Mouse (Mus musculus) T-helper 17 cell (primary cell): ENCODE data around the gene Gm10220.
"Not testable (repeated sequence)": the region's sequence is repeated elsewhere in the genome, so short reads cannot be mapped to it uniquely, and the experiment has no call there.

Experiments used
- in situ Hi-C, 2 experiments: fragments of 300-600 bp; cut with MboI, MseI; formaldehyde crosslinking; loops; 1 replicate in 1 of 2; 2 replicates in 1 of 2; pipeline ENCODE4 v1.15.1; 2025; ENCODE audit warnings: high pct_unique_total_duplicates in 2 of 2

Gm10220 gene

DNA sequence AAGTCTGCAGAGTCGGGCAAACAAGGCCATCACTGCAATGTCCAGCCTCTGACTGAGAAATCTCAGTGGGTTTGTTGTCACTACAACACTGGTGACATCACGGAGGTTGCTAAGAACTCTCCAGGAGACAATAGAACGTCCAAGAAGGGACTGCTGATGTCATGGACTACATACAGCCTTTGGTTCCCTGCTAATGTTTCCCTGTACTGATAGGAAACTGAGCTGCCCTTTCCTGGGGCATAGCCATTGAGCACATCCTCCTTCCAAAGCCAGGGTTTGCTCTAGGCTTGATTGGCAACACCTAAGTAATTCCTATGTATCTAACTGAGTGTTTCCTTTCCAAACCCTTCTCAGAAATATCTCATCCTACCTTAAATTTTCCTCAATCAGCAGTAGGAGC lies at the start of gene Gm10220:
Gm10220 (minus strand) TSS at position 101 of the 400 bp plus-strand sequence.
- in situ Hi-C loops: not testable (repeated sequence)

DNA sequence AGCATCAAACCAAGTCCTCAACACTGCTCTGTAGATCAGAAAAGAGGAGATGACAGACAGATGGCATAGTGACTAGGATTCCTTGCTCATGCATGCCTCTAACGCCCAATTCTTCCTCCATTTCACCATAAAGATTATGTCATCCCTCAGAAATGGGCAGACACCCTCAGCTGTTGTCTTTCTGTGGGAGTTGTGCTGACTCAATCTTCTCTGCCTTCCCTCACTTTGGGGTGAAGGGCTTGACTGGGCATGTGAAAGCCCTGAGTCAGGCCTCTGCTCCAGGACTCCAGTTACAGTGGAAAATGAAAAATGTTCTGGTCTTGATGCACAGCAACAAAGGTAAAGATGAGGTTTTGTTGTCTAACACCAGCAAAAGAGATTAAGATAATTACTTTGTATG lies 48.6 kb upstream of the Gm10220 start:
- in situ Hi-C loops: loop anchor here in 1 of 2 experiments (10.0 kb wide), 1 partner anchor 935 kb away; no protein-coding TSS in a partner anchor

DNA sequence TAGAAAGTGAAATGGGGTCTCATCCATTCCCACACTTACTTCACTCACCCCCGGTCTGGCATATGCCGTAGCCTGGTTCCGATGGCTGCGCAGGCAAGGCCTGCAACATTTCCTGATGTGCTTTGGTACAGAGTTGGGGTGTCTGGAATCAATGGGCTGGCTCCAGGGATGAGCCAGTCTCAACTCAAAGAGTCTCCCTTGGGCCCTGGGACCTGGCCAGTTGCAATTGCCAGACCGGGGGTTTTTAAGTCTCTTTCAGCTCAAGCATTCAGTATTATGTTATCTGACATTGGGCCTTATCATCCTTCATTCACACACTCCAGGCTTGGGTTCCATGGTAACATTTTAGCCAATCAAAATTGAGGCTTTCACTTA lies 44.6 kb upstream of the Gm10220 start:
- in situ Hi-C loops: no loop called here

DNA sequence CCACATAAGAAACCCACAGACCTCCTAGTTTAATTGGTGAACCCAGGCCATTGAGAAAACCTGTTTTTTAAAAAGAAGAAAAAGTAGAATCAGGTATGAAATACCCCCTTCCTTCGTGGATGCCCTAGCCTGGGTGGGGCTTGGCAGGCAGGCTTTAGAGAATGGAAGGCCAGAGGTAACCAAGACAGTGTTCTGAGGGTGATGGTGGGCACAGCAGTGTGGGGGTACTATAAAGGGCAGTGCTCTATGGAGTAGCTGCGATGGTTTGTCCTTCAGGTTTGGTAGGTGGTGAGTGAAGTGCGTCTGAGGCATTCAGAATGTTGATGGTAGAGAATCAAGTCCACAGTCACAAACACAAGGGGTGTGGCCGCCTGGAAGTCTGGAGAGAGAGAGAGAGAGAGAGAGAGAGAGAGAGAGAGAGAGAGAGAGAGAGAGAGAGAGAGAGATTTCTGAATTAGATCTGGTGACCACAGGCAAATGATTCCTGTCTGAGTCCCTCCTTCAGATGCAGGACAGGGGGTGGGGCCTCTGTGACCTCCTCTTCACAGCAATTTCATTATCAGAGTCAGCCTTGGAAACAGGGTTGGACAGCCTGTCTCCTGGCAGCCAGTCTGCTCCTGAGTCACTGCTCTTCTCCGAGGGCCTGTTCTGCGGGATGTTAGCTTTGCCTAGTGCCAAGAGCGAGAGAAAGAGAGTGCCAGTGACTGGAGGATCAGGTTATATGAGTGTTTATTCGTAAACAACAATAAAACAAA lies 44.0 kb upstream of the Gm10220 start:
- in situ Hi-C loops: no loop called here

DNA sequence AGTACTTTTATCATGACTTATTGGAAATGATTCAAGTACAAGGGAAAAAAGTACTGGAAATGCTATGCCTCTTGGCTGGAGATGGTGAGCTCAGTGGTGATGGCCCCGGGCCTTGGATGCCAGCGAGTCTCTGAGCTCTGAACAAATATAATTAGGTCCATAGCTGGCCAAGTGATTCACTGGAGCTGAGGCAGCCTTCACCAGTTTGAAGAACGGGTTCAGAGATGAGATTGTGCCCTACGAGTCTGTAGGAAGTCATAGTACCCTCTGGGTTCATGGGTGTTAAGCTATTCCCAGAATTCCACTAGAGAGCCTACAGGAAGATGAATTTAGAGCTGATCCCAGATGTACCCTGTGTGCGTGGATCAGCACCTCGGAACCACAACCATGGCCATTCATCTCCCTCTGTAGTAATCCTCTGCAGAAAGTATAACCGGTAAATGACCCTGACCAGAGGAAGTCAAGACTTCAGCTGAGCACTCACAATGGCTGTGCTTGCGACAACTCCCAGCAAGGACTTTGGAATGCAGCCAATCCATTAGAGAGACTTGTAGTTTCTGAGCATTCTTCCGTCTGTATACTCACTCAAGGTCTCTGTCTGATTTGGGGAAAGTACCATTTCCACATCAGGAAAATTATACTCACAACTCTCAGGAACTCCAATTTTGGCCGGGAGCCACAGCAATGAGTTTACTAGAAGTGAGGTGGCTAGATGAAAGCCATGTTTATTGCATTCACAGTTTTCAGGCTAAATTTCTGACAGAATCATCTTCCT lies 36.4 kb upstream of the Gm10220 start:
- in situ Hi-C loops: no loop called here

DNA sequence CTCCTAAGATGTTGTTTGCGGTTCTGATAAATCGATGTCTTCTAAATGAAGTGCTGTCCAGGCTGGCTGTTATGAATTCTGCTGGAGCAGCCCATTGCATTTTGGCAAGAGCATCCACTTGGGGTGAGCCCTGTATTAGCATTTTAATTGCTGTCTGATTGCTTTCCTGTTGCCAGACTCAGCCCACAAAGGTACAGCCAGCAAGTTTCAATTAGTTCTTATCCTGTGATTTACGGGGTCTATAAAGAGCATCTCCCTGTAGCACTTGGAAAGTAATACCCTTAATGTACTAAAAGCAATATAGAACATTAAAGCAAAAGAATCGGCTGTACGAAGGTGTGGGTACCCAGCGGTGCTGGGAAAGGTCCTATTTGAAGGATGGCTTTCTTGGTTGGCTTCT lies 21.7 kb upstream of the Gm10220 start:
- in situ Hi-C loops: no loop called here

DNA sequence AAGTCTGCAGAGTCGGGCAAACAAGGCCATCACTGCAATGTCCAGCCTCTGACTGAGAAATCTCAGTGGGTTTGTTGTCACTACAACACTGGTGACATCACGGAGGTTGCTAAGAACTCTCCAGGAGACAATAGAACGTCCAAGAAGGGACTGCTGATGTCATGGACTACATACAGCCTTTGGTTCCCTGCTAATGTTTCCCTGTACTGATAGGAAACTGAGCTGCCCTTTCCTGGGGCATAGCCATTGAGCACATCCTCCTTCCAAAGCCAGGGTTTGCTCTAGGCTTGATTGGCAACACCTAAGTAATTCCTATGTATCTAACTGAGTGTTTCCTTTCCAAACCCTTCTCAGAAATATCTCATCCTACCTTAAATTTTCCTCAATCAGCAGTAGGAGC lies 16.0 kb downstream of the Gm10220 start, which contains the start of gene 5031410I06Rik:
5031410I06Rik (minus strand) TSS at position 101 of the 400 bp plus-strand sequence.
- in situ Hi-C loops: not testable (repeated sequence)

DNA sequence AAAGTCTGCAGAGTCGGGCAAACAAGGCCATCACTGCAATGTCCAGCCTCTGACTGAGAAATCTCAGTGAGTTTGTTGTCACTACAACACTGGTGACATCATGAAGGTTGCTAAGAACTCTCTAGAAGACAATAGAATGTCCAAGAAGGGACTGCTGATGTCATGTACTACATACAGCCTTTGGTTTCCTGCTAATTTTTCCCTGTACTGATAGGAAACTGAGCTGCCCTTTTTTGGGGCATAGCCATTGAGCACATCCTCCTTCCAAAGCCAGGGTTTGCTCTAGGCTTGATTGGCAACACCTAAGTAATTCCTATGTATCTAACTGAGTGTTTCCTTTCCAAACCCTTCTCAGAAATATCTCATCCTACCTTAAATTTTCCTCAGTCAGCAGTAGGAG lies 32.0 kb downstream of the Gm10220 start, which contains the start of gene Gm10471:
Gm10471 (minus strand) TSS at position 101 of the 400 bp plus-strand sequence.
- in situ Hi-C loops: loop anchor here (5.0 kb wide), 1 partner anchor 87 kb away; the partner anchor contains the start of gene Gm1979 (in 2 of the 2)

DNA sequence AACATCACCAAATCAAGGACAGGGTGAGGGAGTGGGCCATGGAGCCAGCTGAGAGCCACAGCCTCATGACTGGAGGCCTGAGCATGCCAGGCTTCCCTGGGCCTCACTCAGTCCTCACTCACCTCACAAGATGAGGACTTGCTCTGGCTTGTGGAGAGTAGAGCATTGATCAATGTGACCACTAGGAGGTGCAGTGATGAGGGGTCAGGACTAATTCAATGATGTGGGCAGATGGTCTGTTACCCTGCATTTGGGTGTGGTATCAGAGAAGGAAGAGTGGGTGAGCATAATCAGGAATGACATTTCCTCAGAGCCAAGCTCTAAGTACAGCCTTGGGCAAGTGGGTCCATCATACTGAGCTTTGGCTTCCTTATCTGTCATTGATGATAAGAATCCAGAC lies 42.2 kb downstream of the Gm10220 start:
- in situ Hi-C loops: not testable (repeated sequence)

DNA sequence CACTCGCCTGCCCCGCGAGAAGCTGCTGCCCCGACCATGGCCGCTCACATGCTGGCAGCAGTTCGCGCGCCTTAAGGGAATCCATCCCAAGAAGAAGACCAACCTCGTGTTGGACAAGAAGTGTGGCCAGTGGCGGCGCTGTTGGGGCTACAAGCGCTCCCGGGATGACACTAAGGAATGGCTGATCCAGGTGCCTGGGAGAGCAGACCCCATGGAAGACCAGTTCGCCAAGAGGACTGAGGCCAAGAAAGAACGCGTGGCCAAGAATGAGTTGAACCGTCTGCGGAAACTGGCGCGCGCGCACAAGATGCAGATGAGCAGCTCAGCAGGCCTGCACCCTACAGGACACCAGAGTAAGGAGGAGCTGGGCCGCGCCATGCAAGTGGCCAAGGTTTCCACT lies 50.5 kb downstream of the Gm10220 start:
- in situ Hi-C loops: no loop called here
